Mouse (Mus musculus) neural tube, embryonic 15.5 days (tissue): ENCODE measurements around the gene Phactr2. TPM values are rescaled to one million over a fixed set of nuclear protein-coding genes. Genes with fewer than 3 reads are reported as not detected.

Source experiments
- ATAC-seq: fragments of 200-750 bp; cut with Nextera tagmentation; 2 replicates; pipeline ENCODE4 v1.8.0; 2017; ENCODE audit warnings: mild to moderate bottlenecking, moderate TSS enrichment, moderate library complexity; ENCODE audit not compliant: low FRiP score
- H3K27ac ChIP-seq: fragments of 300-500 bp; sonication (generic); replicated peaks from 2 replicates; pipeline ENCODE4 v1.5.1; 2015; ENCODE audit warnings: mild to moderate bottlenecking, inconsistent platforms
- H3K27me3 ChIP-seq: fragments of 300-500 bp; sonication (generic); replicated peaks from 2 replicates; pipeline ENCODE4 v1.6.1; 2015; ENCODE audit warnings: inconsistent platforms
- H3K36me3 ChIP-seq: fragments of 300-500 bp; sonication (generic); 2 replicates; pipeline ENCODE4 v1.6.1; 2015; ENCODE audit warnings: inconsistent platforms
- H3K4me1 ChIP-seq: fragments of 300-500 bp; sonication (generic); 2 replicates; pipeline ENCODE4 v1.6.1; 2015; ENCODE audit warnings: inconsistent platforms
- H3K4me2 ChIP-seq: fragments of 300-500 bp; sonication (generic); 2 replicates; pipeline ENCODE4 v1.6.1; 2015; ENCODE audit warnings: inconsistent platforms, mild to moderate bottlenecking, moderate library complexity
- H3K4me3 ChIP-seq: fragments of 300-500 bp; sonication (generic); replicated peaks from 2 replicates; pipeline ENCODE4 v1.5.1; 2015; ENCODE audit warnings: mild to moderate bottlenecking, inconsistent platforms
- H3K9ac ChIP-seq: fragments of 300-500 bp; sonication (generic); replicated peaks from 2 replicates; pipeline ENCODE4 v1.6.1; 2015; ENCODE audit warnings: mild to moderate bottlenecking, inconsistent platforms
- H3K9me3 ChIP-seq: fragments of 300-500 bp; sonication (generic); replicated peaks from 2 replicates; pipeline ENCODE4 v1.6.1; 2016; ENCODE audit warnings: inconsistent platforms
- WGBS: fragments of 180-500 bp; shearing (Covaris S2); methylation state at CpG from one replicate; pipeline ENCODE4 v1.1.7; 2015; ENCODE audit warnings: mixed read lengths; 5-methylcytosine and 5-hydroxymethylcytosine counted together
- polyA plus RNA-seq: library from polyadenylated mRNA; unstranded; fragments of >200 nt; fragmentation: Nextera tagmentation; extraction: Ambion mirVana; gene quantifications from 2 replicates; pipeline ENCODE4 v1.2.1, GENCODE M21; 2015

Phactr2 gene
- polyA plus RNA-seq, 1 experiment from 2014 or later: 8.1 TPM

DNA sequence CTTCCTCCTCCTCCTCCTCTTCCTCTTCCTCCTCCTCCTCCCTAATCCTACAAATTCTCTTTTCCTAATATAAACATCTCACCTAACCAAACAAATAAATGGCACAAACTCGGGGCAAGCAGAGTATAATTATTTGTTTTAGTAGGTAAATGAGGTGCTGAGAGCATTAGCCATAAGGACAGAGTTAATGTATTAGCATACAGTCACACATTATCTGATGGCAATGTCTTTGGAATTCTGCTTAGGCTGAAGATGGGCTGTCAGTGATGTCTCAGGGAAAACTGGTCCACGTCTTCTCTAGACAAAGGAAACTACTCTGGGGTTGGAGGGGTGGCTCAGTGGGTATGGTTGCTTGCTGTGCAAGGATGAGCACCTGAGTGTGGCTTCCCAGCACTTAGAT lies 302.8 kb downstream of the Phactr2 start:
- Histone ChIP-seq H3K4me3 (no peak overlapping the region), H3K36me3 (no peaks in the 10 kb centered on the region), H3K4me2 (no peak overlapping the region), H3K4me1 (peaks cover 3% of the 10 kb centered on the region; the same call in 1 of the 2 replicates), H3K27ac (no peak overlapping the region; the same call in 1 of the 2 replicates), H3K27me3 (no peaks in the 10 kb centered on the region), H3K9me3 (no peaks in the 10 kb centered on the region), H3K9ac (no peak overlapping the region)
- WGBS: 64% methylated on average over 2 of the region's 2 CpGs
- peak; percentile 32 for ATAC-seq

DNA sequence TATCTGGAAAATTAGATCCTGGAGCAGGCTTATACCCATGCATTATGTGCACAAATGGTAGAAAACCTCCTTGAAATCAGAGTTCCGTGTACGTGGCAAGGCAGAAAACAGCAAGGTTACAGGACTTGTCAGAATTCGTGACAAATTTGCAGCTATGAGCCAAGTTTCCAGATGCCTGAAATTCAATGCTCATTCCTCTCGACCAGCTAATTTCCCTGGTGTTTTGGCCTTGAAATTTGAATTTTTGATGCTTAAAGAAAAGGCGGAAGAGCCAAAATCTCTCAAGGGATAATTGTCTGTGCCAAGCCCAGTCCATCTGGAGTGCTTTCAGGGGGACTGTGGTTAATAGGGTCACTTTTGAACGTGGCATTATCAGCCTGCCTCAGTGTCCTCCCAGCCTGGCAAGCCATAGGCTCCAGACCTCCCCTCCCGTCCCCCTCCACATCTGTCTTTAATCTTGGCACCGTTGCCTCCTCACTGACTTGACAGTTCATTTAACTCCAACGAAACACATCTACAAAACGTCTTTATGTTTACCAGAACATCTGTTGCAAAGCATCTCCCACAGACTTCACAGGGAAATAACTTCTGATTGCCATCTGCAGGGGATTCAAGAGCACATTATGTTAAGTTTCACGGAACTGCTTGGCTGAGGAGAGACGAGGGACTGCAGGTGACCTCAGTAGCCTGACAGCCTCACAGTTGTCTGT lies 303.3 kb downstream of the Phactr2 start:
- 44% methylated on average over 12 of the region's 12 CpGs for WGBS
- Histone ChIP-seq H3K4me1 (peaks cover 3% of the 10 kb centered on the region; the same call in 1 of the 2 replicates), H3K27ac (no peak overlapping the region; the same call in 1 of the 2 replicates), H3K27me3 (no peaks in the 10 kb centered on the region), H3K9ac (no peak overlapping the region), H3K36me3 (no peaks in the 10 kb centered on the region), H3K4me3 (no peak overlapping the region), H3K9me3 (no peaks in the 10 kb centered on the region), H3K4me2 (no peak overlapping the region)
- ATAC-seq: peak; percentile 79

DNA sequence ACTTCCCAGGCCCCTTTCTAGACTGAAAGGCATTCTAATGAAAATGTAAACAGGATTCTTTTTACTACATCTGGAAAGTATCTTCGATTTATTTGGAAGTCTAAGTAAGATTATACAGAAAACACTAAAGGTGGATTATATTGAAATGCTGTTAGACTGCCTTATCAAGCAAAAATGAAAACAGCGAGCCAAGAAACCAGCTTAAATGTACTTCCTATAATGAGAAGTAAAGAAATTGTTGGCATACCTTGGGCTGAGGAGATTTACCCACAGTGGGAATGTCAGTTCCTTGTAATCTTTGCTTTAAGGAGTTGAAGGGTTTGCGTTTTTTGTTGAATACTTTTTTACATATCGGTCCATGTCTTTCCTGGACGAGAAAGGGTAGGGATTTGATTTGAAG lies 305.8 kb downstream of the Phactr2 start:
- Histone ChIP-seq H3K9ac (no peak overlapping the region), H3K4me1 (peaks cover 3% of the 10 kb centered on the region; the same call in 1 of the 2 replicates), H3K27ac (no peak overlapping the region), H3K4me3 (no peak overlapping the region), H3K36me3 (no peaks in the 10 kb centered on the region), H3K27me3 (no peaks in the 10 kb centered on the region), H3K4me2 (no peak overlapping the region), H3K9me3 (no peaks in the 10 kb centered on the region)
- no peak for ATAC-seq
- 92% methylated on average over 5 of the region's 5 CpGs for WGBS

DNA sequence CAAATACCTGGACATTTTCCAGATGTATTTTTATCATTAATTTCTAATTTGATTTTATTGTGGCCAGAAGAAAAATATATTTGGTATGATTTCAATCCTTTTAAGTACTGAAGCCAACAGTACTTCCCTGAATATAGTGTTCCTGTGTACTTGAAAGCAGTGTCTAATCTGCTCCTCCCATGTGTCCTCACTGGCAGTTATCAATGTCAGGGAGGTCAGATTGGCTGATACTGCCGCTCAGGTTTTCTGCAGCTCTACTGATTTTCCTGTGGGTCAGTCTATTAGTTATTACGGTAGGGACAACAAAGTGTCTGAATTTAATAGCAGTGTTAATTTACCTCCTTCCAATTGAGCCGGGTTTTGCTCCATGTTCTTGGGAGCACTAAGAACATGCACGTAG lies 312.2 kb downstream of the Phactr2 start:
- H3K4me3 ChIP-seq: no peak overlapping the region
- H3K27ac ChIP-seq: no peak overlapping the region
- no peaks in the 10 kb centered on the region for H3K27me3 ChIP-seq
- no peak overlapping the region for H3K4me2 ChIP-seq
- no peak overlapping the region for H3K9ac ChIP-seq
- no peaks in the 10 kb centered on the region for H3K36me3 ChIP-seq
- whole genome bisulfite sequencing: 83% methylated on average over 4 of the region's 4 CpGs
- ATAC-seq: no peak
- no peaks in the 10 kb centered on the region for H3K4me1 ChIP-seq
- H3K9me3 ChIP-seq: no peaks in the 10 kb centered on the region

DNA sequence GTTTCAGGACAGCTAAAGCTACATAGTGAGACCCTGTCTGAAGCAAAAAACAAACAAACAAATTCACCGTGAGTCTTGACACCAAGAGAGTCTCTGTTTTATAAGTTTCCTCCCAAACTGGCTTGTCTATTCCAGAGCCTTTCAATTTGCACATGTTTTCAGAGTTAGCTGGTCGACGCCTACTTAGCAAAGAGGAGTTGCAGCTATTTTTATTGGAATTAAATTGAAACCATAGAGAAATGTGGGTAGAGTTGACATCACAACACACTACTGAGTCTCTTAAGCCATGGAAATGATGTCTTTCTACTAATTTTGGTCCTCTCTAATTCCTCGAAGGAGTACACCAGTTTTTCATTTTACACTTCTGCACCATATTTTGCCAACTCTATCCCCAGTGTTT lies 313.3 kb downstream of the Phactr2 start:
- Histone ChIP-seq H3K4me3 (no peak overlapping the region), H3K9ac (no peak overlapping the region), H3K27ac (no peak overlapping the region), H3K9me3 (no peaks in the 10 kb centered on the region), H3K4me1 (no peaks in the 10 kb centered on the region), H3K36me3 (no peaks in the 10 kb centered on the region), H3K4me2 (no peak overlapping the region), H3K27me3 (no peaks in the 10 kb centered on the region)
- no peak for ATAC-seq
- 93% methylated on average over 4 of the region's 4 CpGs for WGBS

Other genes starting within 250 kb of the Phactr2 start
- 49.3 and 55.8 TPM in 2 replicates for gene Fuca2, start 25.1 kb upstream of the Phactr2 start, polyA plus RNA-seq
- 2.0 and 2.4 TPM in 2 replicates for gene Adat2, start 78.5 kb upstream of the Phactr2 start, polyA plus RNA-seq
- gene Pex3, start 78.7 kb upstream of the Phactr2 start, polyA plus RNA-seq: 25.7 and 25.8 TPM in 2 replicates